Mouse (Mus musculus) liver, adult (tissue): ENCODE results near the gene Mcm9.
"Not testable (repeated sequence)": the region's sequence is repeated elsewhere in the genome, so short reads cannot be mapped to it uniquely, and the experiment has no call there.

Source experiments
- GATA4 ChIP-seq: IDR thresholded peaks from 2 replicates; pipeline ENCODE4 v1.6.1; 2014; ENCODE audit warnings: mild to moderate bottlenecking, low read length; ENCODE audit not compliant: insufficient replicate concordance

The Mcm9 gene

GRCm38 (mm10) chr10:53630339-53630738 lies at the start of gene Mcm9:
Gene Mcm9, minus strand, starts transcription at chr10:53630439.
- TF ChIP-seq GATA4, result not testable (repeated sequence)

- no peak for TF ChIP-seq GATA4
These were observed 31.5 kb upstream of the Mcm9 start for GRCm38 (mm10) chr10:53661788-53662187.

GRCm38 (mm10) chr10:53650683-53651082 lies 20.4 kb upstream of the Mcm9 start:
- no peak for TF ChIP-seq GATA4

- no peak for TF ChIP-seq GATA4
These were observed 11.3 kb upstream of the Mcm9 start for GRCm38 (mm10) chr10:53641507-53641906.

GRCm38 (mm10) chr10:53635246-53635971 lies 5.2 kb upstream of the Mcm9 start:
- TF ChIP-seq GATA4, result no peak

- no peak for TF ChIP-seq GATA4
These were observed 3.9 kb upstream of the Mcm9 start for GRCm38 (mm10) chr10:53634160-53634559.

- TF ChIP-seq GATA4, result no peak
These were observed 355 bp downstream of the Mcm9 start for GRCm38 (mm10) chr10:53629918-53630250.

GRCm38 (mm10) chr10:53629247-53629917 lies 857 bp downstream of the Mcm9 start:
- no peak for TF ChIP-seq GATA4

GRCm38 (mm10) chr10:53615850-53616616 lies 14.2 kb downstream of the Mcm9 start:
- TF ChIP-seq GATA4, result no peak

GRCm38 (mm10) chr10:53613955-53614354 lies 16.3 kb downstream of the Mcm9 start:
- no peak for TF ChIP-seq GATA4

GRCm38 (mm10) chr10:53612172-53612571 lies 18.1 kb downstream of the Mcm9 start:
- TF ChIP-seq GATA4, result no peak

GRCm38 (mm10) chr10:53608274-53608673 lies 22.0 kb downstream of the Mcm9 start:
- no peak for TF ChIP-seq GATA4

GRCm38 (mm10) chr10:53605328-53605727 lies 24.9 kb downstream of the Mcm9 start:
- no peak for TF ChIP-seq GATA4

GRCm38 (mm10) chr10:53598821-53599220 lies 31.4 kb downstream of the Mcm9 start:
- TF ChIP-seq GATA4, result no peak

- TF ChIP-seq GATA4, result no peak
These were observed 32.9 kb downstream of the Mcm9 start for GRCm38 (mm10) chr10:53597121-53597881.
